Mouse (Mus musculus): ENCODE results near the gene Sf1. TPM values are rescaled to one million over a fixed set of nuclear protein-coding genes. Genes with fewer than 3 reads are reported as not detected.

Sf1 gene
- polyA plus RNA-seq, 1 experiment = 355 TPM

DNA sequence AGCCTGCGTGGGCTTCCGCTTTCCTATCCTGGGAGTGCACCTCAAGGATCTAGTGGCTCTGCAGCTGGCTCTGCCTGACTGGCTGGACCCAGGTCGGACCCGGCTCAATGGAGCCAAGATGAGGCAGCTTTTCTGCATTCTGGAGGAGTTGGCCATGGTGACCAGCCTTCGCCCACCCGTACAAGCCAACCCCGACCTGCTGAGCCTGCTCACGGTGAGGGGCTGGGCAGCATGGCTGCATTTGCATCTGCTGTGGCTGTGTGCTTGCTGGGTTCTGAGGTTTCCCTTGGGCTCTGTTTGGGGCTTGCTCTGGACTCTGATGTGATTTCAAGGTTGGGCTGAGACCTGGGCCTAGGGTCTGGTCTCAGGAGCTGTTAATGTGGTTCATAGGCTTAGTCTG is 43.6 kb downstream of the Sf1 start:
- Histone ChIP-seq H3K4me1 (ENCODE audit: control insufficient read depth, insufficient read depth, low read length) (peaks cover 9% of the 10 kb centered on the region), H3K9ac (ENCODE audit: low read depth, poor library complexity, severe bottlenecking) (no peak overlapping the region), H3K4me3 (ENCODE audit: low read depth, low read length) (no peak overlapping the region), H3K9me3 (replicated peaks; ENCODE audit: control insufficient read depth, insufficient read depth, low read length, poor library complexity, severe bottlenecking) (no peaks in the 10 kb centered on the region), H3K36me3 (ENCODE audit: control insufficient read depth, insufficient read depth, low read length, poor library complexity, severe bottlenecking) (no peaks in the 10 kb centered on the region), H3K27me3 (ENCODE audit: control insufficient read depth, insufficient read depth, low read length, poor library complexity, severe bottlenecking) (no peaks in the 10 kb centered on the region), H3K27ac (ENCODE audit: insufficient read depth, low read length) (no peak overlapping the region)
- no peak for TF ChIP-seq EP300 (IDR thresholded peaks at IDR 0.05; ENCODE audit: insufficient read depth, low read depth, low read length)
- TF ChIP-seq CTCF (IDR thresholded peaks at IDR 0.05; ENCODE audit: low read depth, low read length) = no peak
- no peak for TF ChIP-seq POLR2A (IDR thresholded peaks at IDR 0.05; ENCODE audit: insufficient read depth, low read length)

DNA sequence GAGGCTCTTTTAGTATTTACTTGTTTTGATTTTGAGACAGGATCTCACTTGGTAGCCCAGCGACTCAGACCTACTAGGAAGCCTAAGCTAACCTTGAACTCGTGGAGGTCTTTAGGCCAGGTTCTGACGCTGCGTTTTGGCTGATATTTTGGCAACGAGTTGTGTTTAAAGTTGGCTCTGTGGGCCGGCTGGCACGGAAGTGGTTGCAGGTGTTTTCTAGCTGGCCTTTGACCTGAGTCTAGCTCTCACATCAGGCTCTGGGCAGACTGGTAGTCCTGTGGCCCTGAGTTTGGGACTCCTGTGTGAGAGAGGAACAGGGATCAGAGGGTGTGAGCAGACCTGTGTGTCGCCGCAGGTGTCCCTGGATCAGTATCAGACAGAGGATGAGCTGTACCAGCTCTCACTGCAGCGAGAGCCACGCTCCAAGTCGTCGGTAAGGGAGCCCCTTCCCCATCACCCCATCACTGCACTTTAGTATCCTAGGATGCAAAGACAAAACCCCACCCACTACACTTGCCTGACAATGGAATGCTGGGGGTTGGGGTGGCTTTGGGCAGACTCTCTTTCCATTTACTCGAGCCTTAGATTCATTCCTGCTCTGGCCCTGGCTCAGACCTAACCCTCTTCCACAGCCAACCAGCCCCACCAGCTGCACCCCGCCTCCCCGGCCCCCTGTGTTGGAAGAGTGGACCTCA is 44.5 kb downstream of the Sf1 start:
- no peaks in the 10 kb centered on the region for H3K27me3 ChIP-seq (ENCODE audit: control insufficient read depth, insufficient read depth, low read length, poor library complexity, severe bottlenecking)
- no peaks in the 10 kb centered on the region for H3K9me3 ChIP-seq (replicated peaks; ENCODE audit: control insufficient read depth, insufficient read depth, low read length, poor library complexity, severe bottlenecking)
- H3K27ac ChIP-seq (ENCODE audit: insufficient read depth, low read length) = peak overlapping the region; percentile 36; the same call in 1 of the 2 replicates
- TF ChIP-seq POLR2A (IDR thresholded peaks at IDR 0.05; ENCODE audit: insufficient read depth, low read length) = no peak
- peak overlapping the region; percentile 41 for H3K4me3 ChIP-seq (ENCODE audit: low read depth, low read length)
- no peaks in the 10 kb centered on the region for H3K36me3 ChIP-seq (ENCODE audit: control insufficient read depth, insufficient read depth, low read length, poor library complexity, severe bottlenecking)
- H3K4me1 ChIP-seq (ENCODE audit: control insufficient read depth, insufficient read depth, low read length) = peaks cover 9% of the 10 kb centered on the region
- peak overlapping the region; percentile 13; the same call in 1 of the 2 replicates for H3K9ac ChIP-seq (ENCODE audit: low read depth, poor library complexity, severe bottlenecking)

DNA sequence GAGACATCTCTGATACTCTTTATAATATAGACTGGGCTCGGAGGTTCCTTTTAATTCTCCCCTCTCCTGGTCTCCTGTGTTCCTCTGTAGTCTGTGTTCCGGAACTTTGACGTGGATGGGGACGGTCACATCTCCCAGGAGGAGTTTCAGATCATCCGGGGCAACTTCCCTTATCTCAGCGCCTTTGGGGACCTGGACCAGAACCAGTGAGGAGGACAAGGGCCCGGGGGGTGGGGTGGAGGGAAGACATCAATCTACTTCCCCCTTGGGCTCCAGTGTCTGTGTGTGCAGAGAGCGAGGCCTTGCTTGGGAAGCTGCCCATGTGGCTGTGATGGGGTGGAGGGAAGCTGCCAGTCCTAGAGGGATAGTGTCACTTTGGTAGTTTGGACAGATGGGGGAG is 45.3 kb downstream of the Sf1 start:
- peaks cover 9% of the 10 kb centered on the region for H3K4me1 ChIP-seq (ENCODE audit: control insufficient read depth, insufficient read depth, low read length)
- peak overlapping the region; percentile 41 for H3K4me3 ChIP-seq (ENCODE audit: low read depth, low read length)
- no peaks in the 10 kb centered on the region for H3K36me3 ChIP-seq (ENCODE audit: control insufficient read depth, insufficient read depth, low read length, poor library complexity, severe bottlenecking)
- H3K9me3 ChIP-seq (replicated peaks; ENCODE audit: control insufficient read depth, insufficient read depth, low read length, poor library complexity, severe bottlenecking) = no peaks in the 10 kb centered on the region
- no peaks in the 10 kb centered on the region for H3K27me3 ChIP-seq (ENCODE audit: control insufficient read depth, insufficient read depth, low read length, poor library complexity, severe bottlenecking)
- peak overlapping the region; percentile 36; the same call in 1 of the 2 replicates for H3K27ac ChIP-seq (ENCODE audit: insufficient read depth, low read length)
- TF ChIP-seq EP300 (IDR thresholded peaks at IDR 0.05; ENCODE audit: insufficient read depth, low read depth, low read length) = no peak
- TF ChIP-seq CTCF (IDR thresholded peaks at IDR 0.05; ENCODE audit: low read depth, low read length) = no peak
- TF ChIP-seq POLR2A (IDR thresholded peaks at IDR 0.05; ENCODE audit: insufficient read depth, low read length) = no peak
- peak overlapping the region; percentile 13; the same call in 1 of the 2 replicates for H3K9ac ChIP-seq (ENCODE audit: low read depth, poor library complexity, severe bottlenecking)

DNA sequence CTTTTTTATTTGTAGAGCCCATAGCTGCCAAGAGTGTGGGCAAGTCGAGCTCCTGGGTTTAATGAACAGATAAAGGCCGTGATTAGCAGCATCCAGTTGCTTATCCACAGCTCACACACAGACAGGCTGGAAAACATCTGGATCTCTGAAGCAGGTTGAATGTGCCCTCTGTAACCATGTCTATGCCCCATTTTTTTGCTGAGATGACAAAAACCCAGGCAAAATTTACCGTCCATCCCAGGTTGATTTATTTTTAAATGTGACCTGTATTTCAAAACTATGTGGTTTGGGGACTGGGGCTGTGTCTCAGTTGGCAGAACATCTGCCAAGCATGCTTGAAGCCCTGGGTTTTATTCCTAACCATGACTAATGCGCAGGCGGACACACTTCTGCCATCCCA is 45.7 kb downstream of the Sf1 start:
- no peaks in the 10 kb centered on the region for H3K27me3 ChIP-seq (ENCODE audit: control insufficient read depth, insufficient read depth, low read length, poor library complexity, severe bottlenecking)
- no peaks in the 10 kb centered on the region for H3K36me3 ChIP-seq (ENCODE audit: control insufficient read depth, insufficient read depth, low read length, poor library complexity, severe bottlenecking)
- H3K9ac ChIP-seq (ENCODE audit: low read depth, poor library complexity, severe bottlenecking) = 0 out of 2 replicates have a peak overlapping the region, but pooled peaks have one; percentile 13
- H3K4me3 ChIP-seq (ENCODE audit: low read depth, low read length) = no peak overlapping the region
- H3K27ac ChIP-seq (ENCODE audit: insufficient read depth, low read length) = no peak overlapping the region
- no peaks in the 10 kb centered on the region for H3K9me3 ChIP-seq (replicated peaks; ENCODE audit: control insufficient read depth, insufficient read depth, low read length, poor library complexity, severe bottlenecking)
- peaks cover 9% of the 10 kb centered on the region for H3K4me1 ChIP-seq (ENCODE audit: control insufficient read depth, insufficient read depth, low read length)
- TF ChIP-seq CTCF (IDR thresholded peaks at IDR 0.05; ENCODE audit: low read depth, low read length) (no peak), EP300 (IDR thresholded peaks at IDR 0.05; ENCODE audit: insufficient read depth, low read depth, low read length) (no peak), POLR2A (IDR thresholded peaks at IDR 0.05; ENCODE audit: insufficient read depth, low read length) (no peak)

DNA sequence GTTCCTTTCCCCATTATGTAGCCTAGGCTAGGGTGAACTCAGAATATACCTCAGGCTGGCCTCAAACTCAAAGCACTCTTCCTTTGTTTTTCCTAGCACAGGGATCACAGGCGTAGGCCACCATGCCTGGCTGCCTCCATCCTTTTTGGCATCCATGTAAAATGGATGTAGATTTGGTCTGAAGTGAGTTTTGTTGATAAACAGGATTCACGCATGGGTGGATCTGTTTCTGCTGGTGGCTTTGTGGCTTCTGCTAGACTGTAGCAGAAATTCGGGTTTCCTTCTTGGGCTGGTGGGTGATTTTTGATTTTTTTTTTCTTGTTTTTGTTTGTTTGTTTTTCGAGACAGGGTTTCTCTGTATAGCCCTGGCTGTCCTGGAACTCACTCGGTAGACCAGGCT is 46.4 kb downstream of the Sf1 start:
- TF ChIP-seq POLR2A (IDR thresholded peaks at IDR 0.05; ENCODE audit: insufficient read depth, low read length) = no peak
- no peak for TF ChIP-seq CTCF (IDR thresholded peaks at IDR 0.05; ENCODE audit: low read depth, low read length)
- TF ChIP-seq EP300 (IDR thresholded peaks at IDR 0.05; ENCODE audit: insufficient read depth, low read depth, low read length) = no peak
- no peak overlapping the region for H3K4me3 ChIP-seq (ENCODE audit: low read depth, low read length)
- H3K9me3 ChIP-seq (replicated peaks; ENCODE audit: control insufficient read depth, insufficient read depth, low read length, poor library complexity, severe bottlenecking) = no peaks in the 10 kb centered on the region
- peaks cover 10% of the 10 kb centered on the region for H3K4me1 ChIP-seq (ENCODE audit: control insufficient read depth, insufficient read depth, low read length)
- H3K27ac ChIP-seq (ENCODE audit: insufficient read depth, low read length) = no peak overlapping the region
- H3K27me3 ChIP-seq (ENCODE audit: control insufficient read depth, insufficient read depth, low read length, poor library complexity, severe bottlenecking) = no peaks in the 10 kb centered on the region
- no peak overlapping the region for H3K9ac ChIP-seq (ENCODE audit: low read depth, poor library complexity, severe bottlenecking)
- H3K36me3 ChIP-seq (ENCODE audit: control insufficient read depth, insufficient read depth, low read length, poor library complexity, severe bottlenecking) = no peaks in the 10 kb centered on the region

DNA sequence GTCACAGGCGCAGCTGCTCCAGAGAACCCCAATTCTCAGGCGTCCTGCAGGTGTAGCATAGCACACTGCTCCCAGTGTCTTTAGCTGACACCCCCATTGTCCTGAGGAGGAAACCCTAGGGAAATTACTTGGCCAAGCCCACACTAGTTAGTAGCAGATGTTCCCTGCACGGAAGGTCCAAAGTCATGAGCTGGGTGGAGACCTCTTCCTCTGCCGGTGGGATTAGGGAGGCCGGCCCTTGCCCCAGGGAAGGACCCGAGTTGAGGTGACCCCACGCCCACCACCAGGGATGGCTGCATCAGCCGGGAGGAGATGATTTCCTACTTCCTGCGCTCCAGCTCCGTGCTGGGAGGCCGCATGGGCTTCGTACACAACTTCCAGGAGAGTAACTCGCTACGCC is 49.3 kb downstream of the Sf1 start:
- H3K9ac ChIP-seq (ENCODE audit: low read depth, poor library complexity, severe bottlenecking) = peak overlapping the region; percentile 9; the same call in 1 of the 2 replicates
- H3K36me3 ChIP-seq (ENCODE audit: control insufficient read depth, insufficient read depth, low read length, poor library complexity, severe bottlenecking) = no peaks in the 10 kb centered on the region
- TF ChIP-seq POLR2A (IDR thresholded peaks at IDR 0.05; ENCODE audit: insufficient read depth, low read length) (no peak), EP300 (IDR thresholded peaks at IDR 0.05; ENCODE audit: insufficient read depth, low read depth, low read length) (peak; percentile 62), CTCF (IDR thresholded peaks at IDR 0.05; ENCODE audit: low read depth, low read length) (no peak)
- peak overlapping the region; percentile 46 for H3K4me3 ChIP-seq (ENCODE audit: low read depth, low read length)
- H3K4me1 ChIP-seq (ENCODE audit: control insufficient read depth, insufficient read depth, low read length) = peaks cover 10% of the 10 kb centered on the region
- no peaks in the 10 kb centered on the region for H3K9me3 ChIP-seq (replicated peaks; ENCODE audit: control insufficient read depth, insufficient read depth, low read length, poor library complexity, severe bottlenecking)
- no peaks in the 10 kb centered on the region for H3K27me3 ChIP-seq (ENCODE audit: control insufficient read depth, insufficient read depth, low read length, poor library complexity, severe bottlenecking)
- H3K27ac ChIP-seq (ENCODE audit: insufficient read depth, low read length) = peak overlapping the region; percentile 7; the same call in 1 of the 2 replicates
